ENCODE assay signal across 23 mouse cellular contexts in the genomic region with DNA sequence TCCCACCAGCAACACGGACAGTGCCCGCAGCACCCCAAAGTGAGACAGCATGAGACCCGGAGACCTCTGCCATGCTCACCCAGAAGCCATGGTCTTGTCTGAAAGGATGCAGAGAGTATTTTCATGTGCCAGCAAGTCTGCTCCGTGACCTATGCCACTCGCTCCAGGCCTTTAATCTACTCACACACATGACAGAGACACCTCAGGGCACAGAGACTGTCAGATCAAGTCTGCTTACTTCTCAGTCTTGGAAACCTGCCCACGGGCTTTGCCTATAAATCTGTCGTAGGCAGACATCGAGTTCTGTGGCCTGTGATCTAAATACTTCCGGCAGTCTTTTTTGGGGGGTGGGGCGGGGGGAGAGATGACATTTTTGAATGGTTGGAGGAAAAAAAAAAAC. TPM values are rescaled to one million over a fixed set of nuclear protein-coding genes. Genes with fewer than 3 reads are reported as not detected.
DNase-seq lines count a peak whose midpoint lies in the region; ATAC-seq and TF ChIP-seq lines count a peak whose summit lies in the region.
"Had no signal": no experiment of that assay in that cellular context is flagged by ENCODE, and none has a peak within 500 bp of the region (broad histone marks: within the 10 kb centered on the region; RNA-seq: fewer than 3 reads in every experiment).

No protein-coding gene starts in this region.

- H3K9ac ChIP-seq in embryonic facial prominence, embryonic 14.5 days (ENCODE audit: low read depth, low read length): no peak overlapping the region
- no peak overlapping the region for H3K9ac ChIP-seq in midbrain, embryonic 14.5 days (replicated peaks; ENCODE audit: low read length)
- no peak overlapping the region for H3K9ac ChIP-seq in midbrain, embryonic 11.5 days (ENCODE audit: low read length)
- H3K9ac ChIP-seq: embryonic facial prominence, embryonic 12.5 days; hindbrain, embryonic 12.5 days; intestine, embryonic 15.5 days; liver, embryonic 13.5 days had no signal

- H3K9me3 ChIP-seq in embryonic facial prominence, embryonic 14.5 days (ENCODE audit: control insufficient read depth, low read length): no peaks in the 10 kb centered on the region
- peaks cover 5% of the 10 kb centered on the region for H3K9me3 ChIP-seq in embryonic facial prominence, embryonic 10.5 days
- H3K9me3 ChIP-seq in midbrain, embryonic 14.5 days (ENCODE audit: control insufficient read depth, low read length): peaks cover 4% of the 10 kb centered on the region
- no peaks in the 10 kb centered on the region for H3K9me3 ChIP-seq in midbrain, embryonic 11.5 days (ENCODE audit: control insufficient read depth, low read length)
- H3K9me3 ChIP-seq: forebrain, embryonic 10.5 days; intestine, embryonic 15.5 days had no signal

- H3K4me1 ChIP-seq in embryonic facial prominence, embryonic 14.5 days (ENCODE audit: control insufficient read depth, insufficient read depth, low read length): no peaks in the 10 kb centered on the region
- H3K4me1 ChIP-seq in embryonic facial prominence, embryonic 10.5 days: peaks cover 8% of the 10 kb centered on the region; the same call in 1 of the 2 replicates
- H3K4me1 ChIP-seq in midbrain, embryonic 14.5 days (ENCODE audit: control insufficient read depth, insufficient read depth, low read length): no peaks in the 10 kb centered on the region
- H3K4me1 ChIP-seq in midbrain, embryonic 11.5 days (ENCODE audit: control insufficient read depth, insufficient read depth, low read length): no peaks in the 10 kb centered on the region
- H3K4me1 ChIP-seq: hindbrain, embryonic 12.5 days; intestine, embryonic 15.5 days; liver, embryonic 13.5 days had no signal

- DNase-seq in embryonic facial prominence, embryonic 14.5 days (ENCODE audit: low spot score): peak; percentile 32
- DNase-seq in embryonic facial prominence, embryonic 10.5 days (ENCODE audit: low spot score): no peak
- DNase-seq in midbrain, embryonic 14.5 days: peak; percentile 16
- DNase-seq in midbrain, embryonic 11.5 days (ENCODE audit: low spot score, missing footprints): no peak
- DNase-seq in brain, embryonic 14.5 days (ENCODE audit: low read depth): peak; percentile 23
- no peak for DNase-seq in gastrocnemius, postnatal 4 days (ENCODE audit: low spot score in 2 of 2)
- no peak for DNase-seq in heart, adult 8-10 months (ENCODE audit: low spot score)
- DNase-seq: cerebellum, postnatal 25 days; gastrocnemius, postnatal 25 days; liver, embryonic 13.5 days; lung, postnatal 10 days; right cerebral cortex, postnatal 14 days; thymus, postnatal 25 days had no signal

- H3K36me3 ChIP-seq in embryonic facial prominence, embryonic 14.5 days (ENCODE audit: control insufficient read depth, insufficient read depth, low read length): no peaks in the 10 kb centered on the region
- no peaks in the 10 kb centered on the region for H3K36me3 ChIP-seq in embryonic facial prominence, embryonic 10.5 days (replicated peaks)
- no peaks in the 10 kb centered on the region for H3K36me3 ChIP-seq in midbrain, embryonic 14.5 days (ENCODE audit: control insufficient read depth, insufficient read depth, low read length)
- no peaks in the 10 kb centered on the region for H3K36me3 ChIP-seq in midbrain, embryonic 11.5 days (ENCODE audit: control insufficient read depth, insufficient read depth, low read length)
- H3K36me3 ChIP-seq: embryonic facial prominence, embryonic 12.5 days; forebrain, embryonic 10.5 days; hindbrain, embryonic 12.5 days; intestine, embryonic 15.5 days; liver, embryonic 13.5 days had no signal

- no peak overlapping the region for H3K27ac ChIP-seq in embryonic facial prominence, embryonic 14.5 days (replicated peaks; ENCODE audit: low read depth, low read length)
- no peak overlapping the region for H3K27ac ChIP-seq in embryonic facial prominence, embryonic 10.5 days (replicated peaks)
- no peak overlapping the region for H3K27ac ChIP-seq in midbrain, embryonic 14.5 days (replicated peaks; ENCODE audit: low read depth, low read length)
- no peak overlapping the region for H3K27ac ChIP-seq in midbrain, embryonic 11.5 days (ENCODE audit: low read depth, low read length)
- H3K27ac ChIP-seq: embryonic facial prominence, embryonic 12.5 days; forebrain, embryonic 10.5 days; hindbrain, embryonic 12.5 days; intestine, embryonic 15.5 days; liver, embryonic 13.5 days had no signal

- H3K4me3 ChIP-seq in embryonic facial prominence, embryonic 14.5 days (ENCODE audit: low read depth, low read length): no peak overlapping the region
- no peak overlapping the region for H3K4me3 ChIP-seq in embryonic facial prominence, embryonic 10.5 days
- H3K4me3 ChIP-seq in midbrain, embryonic 14.5 days (replicated peaks; ENCODE audit: low read depth, low read length): no peak overlapping the region
- H3K4me3 ChIP-seq in midbrain, embryonic 11.5 days (ENCODE audit: low read depth, low read length): no peak overlapping the region
- H3K4me3 ChIP-seq: embryonic facial prominence, embryonic 12.5 days; forebrain, embryonic 10.5 days; hindbrain, embryonic 12.5 days; intestine, embryonic 15.5 days; liver, embryonic 13.5 days; myocyte had no signal

- no peaks in the 10 kb centered on the region for H3K27me3 ChIP-seq in embryonic facial prominence, embryonic 14.5 days (replicated peaks; ENCODE audit: control insufficient read depth, insufficient read depth, low read length)
- H3K27me3 ChIP-seq in embryonic facial prominence, embryonic 10.5 days (replicated peaks; ENCODE audit: low read depth, poor library complexity, severe bottlenecking): no peaks in the 10 kb centered on the region
- H3K27me3 ChIP-seq in midbrain, embryonic 14.5 days (ENCODE audit: control insufficient read depth, insufficient read depth, low read length): no peaks in the 10 kb centered on the region
- H3K27me3 ChIP-seq in midbrain, embryonic 11.5 days (ENCODE audit: control insufficient read depth, insufficient read depth, low read length): no peaks in the 10 kb centered on the region
- H3K27me3 ChIP-seq: embryonic facial prominence, embryonic 12.5 days; hindbrain, embryonic 12.5 days; intestine, embryonic 15.5 days; liver, embryonic 13.5 days had no signal

- no peak for ATAC-seq in embryonic facial prominence, embryonic 14.5 days (ENCODE audit: low read depth)
- no peak for ATAC-seq in midbrain, embryonic 14.5 days (ENCODE audit: low FRiP score, low TSS enrichment)
- ATAC-seq in midbrain, embryonic 11.5 days (ENCODE audit: low FRiP score): no peak
- ATAC-seq: intestine, embryonic 15.5 days had no signal

- 59% methylated on average over 10 of the region's 10 CpGs for WGBS in embryonic facial prominence, embryonic 14.5 days
- 88% methylated on average over 10 of the region's 10 CpGs for WGBS in embryonic facial prominence, embryonic 10.5 days
- WGBS in midbrain, embryonic 14.5 days: 86% methylated on average over 10 of the region's 10 CpGs
- 93% methylated on average over 10 of the region's 10 CpGs for WGBS in midbrain, embryonic 11.5 days

- no peak for TF ChIP-seq POLR2A in brain, embryonic 14.5 days (IDR thresholded peaks at IDR 0.05; ENCODE audit: borderline replicate concordance, extremely low read depth, insufficient read depth, insufficient read length, poor library complexity, severe bottlenecking)

- H3K4me2 ChIP-seq in embryonic facial prominence, embryonic 14.5 days (ENCODE audit: low read depth, low read length): no peak overlapping the region
- H3K4me2 ChIP-seq in midbrain, embryonic 14.5 days (ENCODE audit: low read length): no peak overlapping the region
- H3K4me2 ChIP-seq in midbrain, embryonic 11.5 days: no peak overlapping the region
- H3K4me2 ChIP-seq: embryonic facial prominence, embryonic 12.5 days; hindbrain, embryonic 12.5 days; intestine, embryonic 15.5 days; liver, embryonic 13.5 days had no signal

- TF ChIP-seq CTCF in brain, embryonic 14.5 days (IDR thresholded peaks at IDR 0.05; ENCODE audit: borderline replicate concordance, extremely low read depth, insufficient read depth, insufficient read length): no peak

RNA-seq across cellular contexts. Expression of gene Kcng3, which starts 38.3 kb away (rescaled TPM):
- not detected in 2 replicates for polyA plus RNA-seq in embryonic facial prominence, embryonic 14.5 days (2014; fragmentation: Nextera tagmentation; extraction: Ambion mirVana)
- polyA plus RNA-seq in embryonic facial prominence, embryonic 10.5 days (2016; fragmentation: Nextera tagmentation; extraction: Ambion mirVana): not detected in 2 replicates
- polyA plus RNA-seq in midbrain, embryonic 14.5 days (2014; fragmentation: Nextera tagmentation; extraction: Ambion mirVana): 0.15 TPM in 1 of 2 replicates, not detected in the other
- polyA plus RNA-seq in midbrain, embryonic 11.5 days (2014; fragmentation: Nextera tagmentation; extraction: Ambion mirVana): not detected in 2 replicates
- 0.37 and 0.62 TPM in 2 replicates for polyA plus RNA-seq in brain, embryonic 14.5 days (2012; rRNA removed)
- total RNA-seq in gastrocnemius, postnatal 4 days (2021): under 1 TPM in 1 of 2 experiments, not detected in 1; 0.08 TPM
- under 1 TPM in 1 of 4 experiments, not detected in 3; 0.12 TPM for total RNA-seq in heart, adult 8-10 months (2022)
- total RNA-seq: gastrocnemius, postnatal 25 days; megakaryocyte-erythroid progenitor cell, adult 5-6 weeks; MEL had no signal
- polyA plus RNA-seq: C2C12; embryonic facial prominence, embryonic 12.5 days; forebrain, embryonic 10.5 days; heart, embryonic 14.5 days; intestine, embryonic 15.5 days; limb, embryonic 11.5 days; myocyte had no signal

Comparison
In these comparisons a context has a peak if more than half of its experiments do, and no peak if none do; other contexts are left out.
1. DNase-seq: peak in embryonic facial prominence, embryonic 14.5 days (single experiment), midbrain, embryonic 14.5 days (single experiment) and brain, embryonic 14.5 days (single experiment); none in embryonic facial prominence, embryonic 10.5 days (single experiment), midbrain, embryonic 11.5 days (single experiment), gastrocnemius, postnatal 4 days (0 of 2) and heart, adult 8-10 months (single experiment).